Mouse (Mus musculus) retina, postnatal 7 days (tissue): ENCODE data around the gene Syna.

ENCODE experiments used
- DNase-seq: peaks from one replicate; pipeline ENCODE4 v3.0.0-alpha.2; 2012; ENCODE audit warnings: low read depth, low spot score

Syna gene

GRCm38 (mm10) chr5:134567445-134567844 is 7.5 kb upstream of the Syna start:
- DNase-seq: no peak

GRCm38 (mm10) chr5:134565696-134566095 is 5.7 kb upstream of the Syna start:
- DNase-seq: no peak

- no peak for DNase-seq
Measured at GRCm38 (mm10) chr5:134564272-134564671, 4.3 kb upstream of the Syna start.

GRCm38 (mm10) chr5:134560450-134561171 is 640 bp upstream of the Syna start:
- no peak for DNase-seq

- no peak for DNase-seq
Measured at GRCm38 (mm10) chr5:134555463-134556164, 4.4 kb downstream of the Syna start.

GRCm38 (mm10) chr5:134553951-134554546 is 5.9 kb downstream of the Syna start:
- no peak for DNase-seq

- DNase-seq: peak; percentile 95
Measured at GRCm38 (mm10) chr5:134552110-134552972, 7.6 kb downstream of the Syna start, which contains the start of gene Clip2. Gene Clip2, minus strand, starts transcription at chr5:134552434.

- DNase-seq: no peak
Measured at GRCm38 (mm10) chr5:134551233-134552109, 8.5 kb downstream of the Syna start.

GRCm38 (mm10) chr5:134550836-134551232 is 9.1 kb downstream of the Syna start:
- DNase-seq: no peak

GRCm38 (mm10) chr5:134549640-134550168 is 10.3 kb downstream of the Syna start:
- no peak for DNase-seq

- no peak for DNase-seq
Measured at GRCm38 (mm10) chr5:134548306-134548705, 11.7 kb downstream of the Syna start.

- no peak for DNase-seq
Measured at GRCm38 (mm10) chr5:134546790-134547189, 13.2 kb downstream of the Syna start.

- DNase-seq: no peak
Measured at GRCm38 (mm10) chr5:134545242-134545629, 14.7 kb downstream of the Syna start.

GRCm38 (mm10) chr5:134544516-134545241 is 15.3 kb downstream of the Syna start:
- DNase-seq: no peak

- DNase-seq: no peak
Measured at GRCm38 (mm10) chr5:134541640-134542039, 18.3 kb downstream of the Syna start.

- DNase-seq: no peak
Measured at GRCm38 (mm10) chr5:134540881-134541280, 19.1 kb downstream of the Syna start.

- DNase-seq: no peak
Measured at GRCm38 (mm10) chr5:134539891-134540290, 20.1 kb downstream of the Syna start.

GRCm38 (mm10) chr5:134536036-134536435 is 23.9 kb downstream of the Syna start:
- no peak for DNase-seq

GRCm38 (mm10) chr5:134532417-134532816 is 27.6 kb downstream of the Syna start:
- DNase-seq: no peak

GRCm38 (mm10) chr5:134531585-134531984 is 28.4 kb downstream of the Syna start:
- DNase-seq: no peak
